Mouse (Mus musculus): ENCODE results near the gene Arhgef7. TPM values are rescaled to one million over a fixed set of nuclear protein-coding genes. Genes with fewer than 3 reads are reported as not detected.
A peak's percentile ranks its signal among the peaks of the same experiment; 100 is the strongest.

Gene Arhgef7
- polyA plus RNA-seq, 1 experiment = 27.4 TPM

DNA sequence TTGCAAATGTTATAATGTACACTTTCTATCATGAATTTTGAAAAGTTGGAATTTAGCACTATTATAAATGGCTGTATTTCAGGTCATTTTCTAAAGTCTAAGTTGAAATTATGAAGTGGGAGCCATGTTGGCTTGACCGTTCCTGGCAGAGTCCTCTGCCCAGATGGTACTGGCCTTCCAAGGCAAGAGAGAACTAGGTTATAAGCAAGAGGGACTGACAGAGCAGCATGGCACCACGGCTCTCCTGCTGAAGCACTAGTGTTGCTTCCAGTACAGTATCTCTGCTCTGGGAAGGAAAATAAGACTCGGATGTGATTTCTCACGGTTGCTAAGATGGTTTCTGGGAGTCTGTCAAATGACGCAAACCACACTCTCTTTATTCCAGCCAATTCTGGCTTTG lies 34.5 kb downstream of the Arhgef7 start:
- 42% methylated on average over 5 of the region's 5 CpGs for WGBS
- no peak overlapping the region for H3K27ac ChIP-seq (ENCODE audit: insufficient read depth, low read depth, low read length)
- H3K36me3 ChIP-seq (ENCODE audit: control insufficient read depth, insufficient read depth, low read length) = 0 out of 2 replicates have a peak, but pooled peaks cover 2% of the 10 kb centered on the region
- H3K27me3 ChIP-seq (ENCODE audit: control insufficient read depth, insufficient read depth, low read length) = no peaks in the 10 kb centered on the region
- no peak for TF ChIP-seq POLR2A (IDR thresholded peaks at IDR 0.05; ENCODE audit: low read depth, low read length)
- no peak for TF ChIP-seq CTCF (IDR thresholded peaks at IDR 0.05; ENCODE audit: extremely low read depth, insufficient read length, insufficient replicate concordance, low read depth, low read length)
- H3K4me1 ChIP-seq (ENCODE audit: control insufficient read depth, insufficient read depth, insufficient read length, low read length) = peaks cover 13% of the 10 kb centered on the region
- H3K4me3 ChIP-seq (ENCODE audit: low read depth, low read length) = no peak overlapping the region

DNA sequence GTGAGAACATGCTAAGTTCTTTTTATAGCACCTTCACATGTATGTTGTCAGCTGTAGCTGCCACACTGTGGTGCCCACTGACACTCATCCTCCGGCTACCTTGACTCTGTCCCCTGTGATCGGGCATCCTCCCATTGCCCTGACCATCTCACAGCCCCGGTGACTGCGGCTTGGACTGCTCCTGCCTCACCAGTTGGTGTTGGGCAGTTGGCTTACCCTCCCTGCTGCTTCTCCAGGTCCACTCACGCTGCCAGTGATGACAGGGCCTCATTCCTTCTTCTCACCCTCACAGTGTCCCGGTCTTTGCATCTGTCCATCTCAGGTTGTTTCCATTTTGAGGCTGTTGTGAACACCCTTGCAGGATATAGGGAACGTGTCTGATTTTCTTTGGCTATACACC lies 35.3 kb downstream of the Arhgef7 start:
- H3K4me3 ChIP-seq (ENCODE audit: low read depth, low read length) = no peak overlapping the region
- 91% methylated on average over 7 of the region's 7 CpGs for WGBS
- no peak for TF ChIP-seq POLR2A (IDR thresholded peaks at IDR 0.05; ENCODE audit: low read depth, low read length)
- TF ChIP-seq CTCF (IDR thresholded peaks at IDR 0.05; ENCODE audit: extremely low read depth, insufficient read length, insufficient replicate concordance, low read depth, low read length) = no peak
- H3K36me3 ChIP-seq (ENCODE audit: control insufficient read depth, insufficient read depth, low read length) = 0 out of 2 replicates have a peak, but pooled peaks cover 2% of the 10 kb centered on the region
- no peak overlapping the region for H3K27ac ChIP-seq (ENCODE audit: insufficient read depth, low read depth, low read length)
- H3K27me3 ChIP-seq (ENCODE audit: control insufficient read depth, insufficient read depth, low read length) = no peaks in the 10 kb centered on the region
- peaks cover 16% of the 10 kb centered on the region for H3K4me1 ChIP-seq (ENCODE audit: control insufficient read depth, insufficient read depth, insufficient read length, low read length)

DNA sequence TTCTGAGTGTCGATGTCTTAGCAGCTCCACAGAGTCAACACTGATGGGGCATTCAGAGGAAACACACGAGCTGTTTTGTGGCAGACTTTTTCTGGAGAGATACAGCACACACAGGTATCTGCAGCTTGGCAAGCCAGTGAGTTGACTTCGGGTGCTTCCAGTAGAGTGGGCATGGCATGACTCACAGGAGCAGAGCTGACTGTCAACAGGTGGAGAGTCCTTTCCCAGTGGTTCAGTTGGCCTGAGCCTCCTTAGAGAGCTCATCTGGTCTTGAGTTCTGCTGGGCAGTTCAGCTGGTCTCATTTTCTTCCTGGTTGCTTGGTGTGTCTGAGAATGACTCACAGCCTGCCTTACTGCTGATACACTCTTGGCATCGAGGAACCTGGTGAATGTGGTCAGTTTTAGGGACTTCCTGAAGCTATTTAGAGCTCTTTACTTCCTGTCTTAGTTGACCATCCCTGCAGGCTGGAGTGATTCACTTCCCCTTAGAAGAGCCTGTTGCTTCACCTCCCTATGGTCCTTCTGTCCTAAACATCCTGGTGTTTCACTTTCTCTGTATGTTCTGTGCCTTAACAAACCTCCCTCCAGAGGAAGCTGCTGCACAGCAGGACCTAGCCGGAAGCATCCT lies 39.8 kb downstream of the Arhgef7 start:
- Histone ChIP-seq H3K27me3 (ENCODE audit: control insufficient read depth, insufficient read depth, low read length) (no peaks in the 10 kb centered on the region), H3K4me3 (ENCODE audit: low read depth, low read length) (no peak overlapping the region), H3K4me1 (ENCODE audit: control insufficient read depth, insufficient read depth, insufficient read length, low read length) (peaks cover 12% of the 10 kb centered on the region), H3K36me3 (ENCODE audit: control insufficient read depth, insufficient read depth, low read length) (0 out of 2 replicates have a peak, but pooled peaks cover 2% of the 10 kb centered on the region), H3K27ac (ENCODE audit: insufficient read depth, low read depth, low read length) (no peak overlapping the region)
- no peak for TF ChIP-seq CTCF (IDR thresholded peaks at IDR 0.05; ENCODE audit: extremely low read depth, insufficient read length, insufficient replicate concordance, low read depth, low read length)
- TF ChIP-seq POLR2A (IDR thresholded peaks at IDR 0.05; ENCODE audit: low read depth, low read length) = no peak
- WGBS = 68% methylated on average over 5 of the region's 5 CpGs

DNA sequence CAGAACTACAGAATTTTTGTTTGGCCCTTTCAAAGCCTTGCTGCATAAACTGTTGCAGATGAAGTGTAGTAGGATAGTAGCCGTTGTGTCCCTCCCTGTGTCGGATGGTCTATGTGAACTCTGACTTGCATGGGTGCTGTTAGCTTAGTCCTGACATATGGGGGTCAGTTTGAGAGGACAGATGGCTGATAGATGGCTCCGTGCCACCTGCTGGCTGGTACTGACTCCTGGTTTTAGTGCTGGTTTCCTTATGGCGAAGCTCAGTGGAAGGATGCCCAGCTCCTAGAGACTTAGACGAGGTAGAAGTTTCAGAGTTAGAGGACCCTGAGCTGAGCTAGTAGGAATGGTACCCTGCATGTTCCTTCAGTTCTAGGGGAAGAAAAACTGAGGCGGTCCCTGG lies 42.5 kb downstream of the Arhgef7 start:
- TF ChIP-seq CTCF (IDR thresholded peaks at IDR 0.05; ENCODE audit: extremely low read depth, insufficient read length, insufficient replicate concordance, low read depth, low read length) (no peak), POLR2A (IDR thresholded peaks at IDR 0.05; ENCODE audit: low read depth, low read length) (no peak)
- Histone ChIP-seq H3K4me1 (ENCODE audit: control insufficient read depth, insufficient read depth, insufficient read length, low read length) (peaks cover 20% of the 10 kb centered on the region), H3K27me3 (ENCODE audit: control insufficient read depth, insufficient read depth, low read length) (no peaks in the 10 kb centered on the region), H3K27ac (ENCODE audit: insufficient read depth, low read depth, low read length) (no peak overlapping the region), H3K36me3 (ENCODE audit: control insufficient read depth, insufficient read depth, low read length) (0 out of 2 replicates have a peak, but pooled peaks cover 2% of the 10 kb centered on the region), H3K4me3 (ENCODE audit: low read depth, low read length) (no peak overlapping the region)
- 90% methylated on average over 6 of the region's 6 CpGs for WGBS

DNA sequence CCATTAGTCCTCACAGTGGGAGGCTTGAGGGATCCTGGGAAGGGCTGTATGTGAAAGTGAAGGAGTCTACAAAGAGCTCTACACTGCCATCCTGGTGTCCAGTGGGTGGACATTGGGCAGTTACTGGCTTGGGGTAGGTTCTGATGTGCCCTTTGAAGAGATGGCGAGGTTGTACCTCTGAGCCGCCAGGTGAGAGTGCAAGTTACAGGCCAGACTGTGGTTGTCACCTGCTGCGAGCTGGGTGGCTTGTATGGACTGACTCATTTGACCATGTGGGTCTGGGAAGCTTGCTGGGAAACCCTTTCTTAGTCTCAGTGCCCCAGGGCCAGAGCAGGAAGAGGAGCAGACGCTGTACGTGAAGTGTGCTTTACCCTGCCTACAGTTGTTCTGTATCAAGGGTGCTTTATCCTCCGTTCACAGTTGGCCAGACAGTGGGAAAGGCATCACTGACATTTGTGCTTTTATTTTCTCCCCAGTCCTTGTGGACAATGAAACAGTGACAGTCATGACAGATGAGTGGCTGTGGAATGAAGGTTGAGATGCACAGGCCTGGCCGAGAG lies 43.1 kb downstream of the Arhgef7 start:
- Histone ChIP-seq H3K4me1 (ENCODE audit: control insufficient read depth, insufficient read depth, insufficient read length, low read length) (peaks cover 26% of the 10 kb centered on the region), H3K36me3 (ENCODE audit: control insufficient read depth, insufficient read depth, low read length) (no peaks in the 10 kb centered on the region), H3K27me3 (ENCODE audit: control insufficient read depth, insufficient read depth, low read length) (no peaks in the 10 kb centered on the region), H3K4me3 (ENCODE audit: low read depth, low read length) (no peak overlapping the region), H3K27ac (ENCODE audit: insufficient read depth, low read depth, low read length) (no peak overlapping the region)
- TF ChIP-seq POLR2A (IDR thresholded peaks at IDR 0.05; ENCODE audit: low read depth, low read length) (no peak), CTCF (IDR thresholded peaks at IDR 0.05; ENCODE audit: extremely low read depth, insufficient read length, insufficient replicate concordance, low read depth, low read length) (no peak)
- WGBS = 86% methylated on average over 7 of the region's 7 CpGs

DNA sequence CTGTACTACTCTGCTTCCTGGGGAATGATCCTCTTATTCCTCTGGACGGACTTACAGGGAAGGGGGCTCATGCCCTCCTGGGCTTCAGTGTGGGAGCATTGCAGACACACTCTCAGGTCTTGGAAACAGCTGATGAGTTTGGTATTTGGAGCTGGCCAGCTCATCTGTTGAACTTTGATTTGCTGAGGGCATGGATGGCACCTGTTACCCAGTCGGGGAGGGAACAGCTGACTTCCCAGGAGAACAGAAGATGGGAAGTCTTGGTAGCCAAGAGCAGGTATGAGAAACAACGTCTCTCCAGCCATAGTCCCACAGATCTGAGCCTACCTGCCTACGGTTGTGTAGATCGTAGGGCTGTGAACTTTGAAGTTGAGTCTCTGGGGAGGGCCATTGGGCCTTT lies 44.1 kb downstream of the Arhgef7 start:
- TF ChIP-seq CTCF (IDR thresholded peaks at IDR 0.05; ENCODE audit: extremely low read depth, insufficient read length, insufficient replicate concordance, low read depth, low read length) (no peak), POLR2A (IDR thresholded peaks at IDR 0.05; ENCODE audit: low read depth, low read length) (no peak)
- H3K4me3 ChIP-seq (ENCODE audit: low read depth, low read length) = no peak overlapping the region
- no peaks in the 10 kb centered on the region for H3K27me3 ChIP-seq (ENCODE audit: control insufficient read depth, insufficient read depth, low read length)
- H3K36me3 ChIP-seq (ENCODE audit: control insufficient read depth, insufficient read depth, low read length) = no peaks in the 10 kb centered on the region
- WGBS = 82% methylated on average over 5 of the region's 5 CpGs
- H3K4me1 ChIP-seq (ENCODE audit: control insufficient read depth, insufficient read depth, insufficient read length, low read length) = peaks cover 28% of the 10 kb centered on the region
- H3K27ac ChIP-seq (ENCODE audit: insufficient read depth, low read depth, low read length) = no peak overlapping the region

DNA sequence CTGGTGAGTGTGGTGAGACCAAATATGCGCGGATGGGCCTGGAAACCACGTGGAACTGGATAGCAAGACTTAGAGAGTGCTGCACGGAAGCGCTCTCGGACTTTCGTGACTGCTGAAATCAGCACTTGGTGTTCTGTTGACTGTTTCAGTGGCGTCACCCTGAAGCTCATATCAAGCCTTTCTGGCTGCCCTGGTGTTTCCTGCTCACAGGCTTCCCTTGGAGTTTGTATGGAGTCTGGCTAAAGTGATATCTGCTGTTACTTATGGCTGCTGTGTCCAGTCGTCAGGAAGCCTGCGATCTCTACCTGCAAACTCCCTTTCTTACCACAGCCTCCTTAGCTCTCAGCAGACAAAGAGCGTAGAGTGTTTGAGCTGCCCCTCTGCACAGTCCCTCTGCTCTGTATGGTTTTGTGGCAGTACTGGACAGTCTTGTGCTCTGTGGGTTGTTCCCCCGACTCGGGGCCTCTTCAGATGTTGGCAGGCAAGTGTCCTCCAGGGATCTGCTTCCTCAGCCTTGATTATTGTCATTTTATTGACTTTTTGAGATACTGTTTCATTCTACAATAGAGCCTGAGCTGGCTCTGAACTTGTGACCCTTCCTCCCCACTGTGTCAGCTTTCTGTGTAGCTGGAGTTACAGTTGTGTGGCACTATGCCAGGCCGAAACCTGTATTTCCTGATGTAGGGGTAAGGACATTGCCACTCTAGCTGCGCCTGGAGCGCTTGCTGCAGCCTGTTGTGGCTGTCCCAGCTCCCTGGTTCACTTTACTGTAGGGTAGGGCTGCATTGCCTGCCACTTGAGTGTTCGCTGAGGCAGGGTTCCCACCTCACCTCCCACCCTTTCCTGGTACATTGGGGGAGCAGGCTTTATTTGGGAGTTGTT lies 46.9 kb downstream of the Arhgef7 start:
- peak overlapping the region; percentile 54 for H3K27ac ChIP-seq (ENCODE audit: insufficient read depth, low read depth, low read length)
- TF ChIP-seq POLR2A (IDR thresholded peaks at IDR 0.05; ENCODE audit: low read depth, low read length) = no peak
- no peak for TF ChIP-seq CTCF (IDR thresholded peaks at IDR 0.05; ENCODE audit: extremely low read depth, insufficient read length, insufficient replicate concordance, low read depth, low read length)
- no peak overlapping the region for H3K4me3 ChIP-seq (ENCODE audit: low read depth, low read length)
- H3K27me3 ChIP-seq (ENCODE audit: control insufficient read depth, insufficient read depth, low read length) = no peaks in the 10 kb centered on the region
- H3K36me3 ChIP-seq (ENCODE audit: control insufficient read depth, insufficient read depth, low read length) = no peaks in the 10 kb centered on the region
- 34% methylated on average over 17 of the region's 17 CpGs for WGBS
- H3K4me1 ChIP-seq (ENCODE audit: control insufficient read depth, insufficient read depth, insufficient read length, low read length) = peaks cover 32% of the 10 kb centered on the region

All from small intestine, adult 2 months (tissue).